Mouse (Mus musculus) right cerebral cortex, postnatal 10 days (tissue): ENCODE measurements around the gene Pecam1.
A peak's percentile ranks its signal among the peaks of the same experiment; 100 is the strongest.
"Not testable (repeated sequence)": the region's sequence is repeated elsewhere in the genome, so short reads cannot be mapped to it uniquely, and the experiment has no call there.

ENCODE experiments used
- DNase-seq, 2 experiments: peaks; one replicate each; pipeline ENCODE4 v3.0.0; 2021; ENCODE audit warnings: low spot score in 2 of 2

Pecam1 gene

GRCm38 (mm10) chr11:106750121-106750751 lies at the start of gene Pecam1:
TSS of gene Pecam1 (minus strand) at chr11:106750628.
- DNase-seq = no peak

- DNase-seq = no peak
Measured at GRCm38 (mm10) chr11:106795679-106796078, 45.3 kb upstream of the Pecam1 start.

GRCm38 (mm10) chr11:106793846-106794245 lies 43.4 kb upstream of the Pecam1 start:
- no peak for DNase-seq

- no peak for DNase-seq
Measured at GRCm38 (mm10) chr11:106789649-106790048, 39.2 kb upstream of the Pecam1 start.

- DNase-seq = peak; percentile 97 to 98
Measured at GRCm38 (mm10) chr11:106788775-106789459, 38.5 kb upstream of the Pecam1 start, which contains the start of the genes Ddx5 and Cep95. TSS of gene Ddx5 (minus strand) at chr11:106789185. TSS of gene Cep95 (plus strand) at chr11:106789252.

GRCm38 (mm10) chr11:106788026-106788774 lies 37.8 kb upstream of the Pecam1 start:
- peak; percentile 98 to 99 for DNase-seq

GRCm38 (mm10) chr11:106787131-106788025 lies 37.0 kb upstream of the Pecam1 start:
- peak; percentile 93 to 94 for DNase-seq

- DNase-seq = no peak
Measured at GRCm38 (mm10) chr11:106785043-106785442, 34.6 kb upstream of the Pecam1 start.

GRCm38 (mm10) chr11:106784476-106784875 lies 34.0 kb upstream of the Pecam1 start:
- DNase-seq = no peak

- DNase-seq = no peak
Measured at GRCm38 (mm10) chr11:106782841-106783764, 32.7 kb upstream of the Pecam1 start.

GRCm38 (mm10) chr11:106782271-106782670 lies 31.8 kb upstream of the Pecam1 start:
- DNase-seq = not testable (repeated sequence)

- DNase-seq = no peak
Measured at GRCm38 (mm10) chr11:106780590-106781220, 30.3 kb upstream of the Pecam1 start.

GRCm38 (mm10) chr11:106780089-106780425 lies 29.6 kb upstream of the Pecam1 start:
- DNase-seq = no peak

- peak; percentile 93 to 95 for DNase-seq
Measured at GRCm38 (mm10) chr11:106779388-106780088, 29.1 kb upstream of the Pecam1 start, which contains the start of gene Polg2. TSS of gene Polg2 (minus strand) at chr11:106779537.

- no peak for DNase-seq
Measured at GRCm38 (mm10) chr11:106778589-106779387, 28.4 kb upstream of the Pecam1 start.

GRCm38 (mm10) chr11:106778132-106778531 lies 27.7 kb upstream of the Pecam1 start:
- DNase-seq = no peak

GRCm38 (mm10) chr11:106777395-106777794 lies 27.0 kb upstream of the Pecam1 start:
- no peak for DNase-seq

- no peak for DNase-seq
Measured at GRCm38 (mm10) chr11:106776960-106777359, 26.5 kb upstream of the Pecam1 start.
